Mouse (Mus musculus): ENCODE measurements at regions not wholly inside any gene's neighbourhood (a gene's known extent, or its start where the extent isn't known, plus 50 kb on each side); places are given as distances from the start of the nearest gene placed in this dataset.

- in situ Hi-C loops (cut with MboI; ENCODE audit: low sequenced_read_pairs in 2 of 2, unreplicated experiment in 2 of 2) = no loop called here
- Histone ChIP-seq H3K36me3 (ENCODE audit: control insufficient read depth, insufficient read depth, low read length, poor library complexity, severe bottlenecking) (no peaks in the 10 kb centered on the region), H3K4me3 (ENCODE audit: insufficient read depth in 1 of 2, low read depth in 1 of 2, low read length in 2 of 2, poor library complexity in 1 of 2, severe bottlenecking in 1 of 2) (no peak overlapping the region), H3K27ac (ENCODE audit: insufficient read depth, low read depth, low read length, poor library complexity, severe bottlenecking) (no peak overlapping the region), H3K9me3 (ENCODE audit: control insufficient read depth, insufficient read depth, low read depth, low read length) (no peaks in the 10 kb centered on the region), H3K4me1 (ENCODE audit: control insufficient read depth in 2 of 2, insufficient read depth in 2 of 2, low read length in 2 of 2, poor library complexity in 1 of 2) (no peaks in the 10 kb centered on the region), H3K9ac (ENCODE audit: insufficient read depth, low read depth, low read length, poor library complexity, severe bottlenecking) (no peak overlapping the region)
- no peak for TF ChIP-seq CHD2 (IDR thresholded peaks at IDR 0.05; ENCODE audit: low read depth, low read length)
- TF ChIP-seq ZNF384 (IDR thresholded peaks at IDR 0.05; ENCODE audit: low read depth, low read length) = no peak
- TF ChIP-seq HCFC1 (IDR thresholded peaks at IDR 0.05; ENCODE audit: borderline replicate concordance, insufficient read depth, low read length) = no peak
- no peak for TF ChIP-seq MAFK (IDR thresholded peaks at IDR 0.05; ENCODE audit: insufficient read depth, low read depth, low read length)
- DNase-seq (ENCODE audit: low read depth, low spot score) = no peak
Measured at GRCm38 (mm10) chr9:117967080-117967479, 73.2 kb upstream of the Azi2 start.

- no peaks in the 10 kb centered on the region for H3K36me3 ChIP-seq (ENCODE audit: control insufficient read depth, insufficient read depth, low read length, poor library complexity, severe bottlenecking)
- no peak for DNase-seq (ENCODE audit: low read depth, low spot score)
Measured at GRCm38 (mm10) chr9:117966326-117966989, 73.8 kb upstream of the Azi2 start.

DNA sequence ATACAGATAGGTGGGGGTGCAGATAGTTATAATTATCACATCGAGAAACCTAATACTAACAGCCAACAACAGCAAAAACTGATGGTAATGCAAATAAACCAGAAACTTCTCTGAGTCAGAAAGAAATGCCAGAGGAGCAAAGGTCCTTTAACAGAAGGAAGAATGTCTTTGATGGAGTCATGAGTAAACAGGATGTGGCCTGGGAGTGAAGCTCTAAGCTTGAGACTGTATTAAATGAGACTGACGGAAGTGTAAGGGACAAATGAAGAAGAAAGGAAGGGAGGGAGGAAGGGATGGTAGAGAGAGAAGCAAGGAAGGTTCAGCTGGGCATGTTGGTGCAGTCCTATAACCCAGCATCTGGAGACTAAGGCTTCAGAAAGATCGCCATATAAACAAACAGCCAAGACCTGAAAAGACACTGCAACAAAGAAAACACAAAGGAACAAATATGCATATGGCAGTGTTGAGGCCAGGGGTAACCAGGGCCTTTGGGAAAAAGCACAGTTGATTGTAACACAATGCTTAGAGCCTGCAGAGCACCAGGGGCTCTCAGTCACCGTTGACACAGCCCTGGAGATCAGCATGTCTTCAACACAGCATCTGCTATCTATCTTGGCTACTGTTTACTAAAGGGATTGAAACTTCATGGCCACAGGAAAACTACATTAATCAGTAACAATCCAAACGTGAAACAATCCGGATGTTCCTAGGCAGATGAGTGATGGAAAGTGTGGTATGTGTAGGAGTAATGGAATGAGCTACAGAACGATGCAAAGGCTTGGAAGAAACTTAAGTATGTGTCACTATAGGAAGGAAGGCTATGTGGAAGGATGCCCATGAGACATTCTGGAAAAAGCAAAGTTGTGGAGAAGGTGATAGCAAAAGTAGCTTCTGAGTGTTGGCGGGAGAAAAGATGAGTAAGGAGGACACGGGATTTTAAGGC, 77.9 kb upstream of the Azi2 start:
- no peaks in the 10 kb centered on the region for H3K9me3 ChIP-seq (ENCODE audit: control insufficient read depth, insufficient read depth, low read depth, low read length)
- TF ChIP-seq ZNF384 (IDR thresholded peaks at IDR 0.05; ENCODE audit: low read depth, low read length) (no peak), ZC3H11A (IDR thresholded peaks at IDR 0.05; ENCODE audit: borderline replicate concordance, low read depth, low read length) (no peak)
- H3K9ac ChIP-seq (ENCODE audit: insufficient read depth, low read depth, low read length, poor library complexity, severe bottlenecking) = no peak overlapping the region
- H3K36me3 ChIP-seq (ENCODE audit: control insufficient read depth, insufficient read depth, low read length, poor library complexity, severe bottlenecking) = no peaks in the 10 kb centered on the region
- H3K27ac ChIP-seq (ENCODE audit: insufficient read depth, low read depth, low read length, poor library complexity, severe bottlenecking) = no peak overlapping the region
- no peaks in the 10 kb centered on the region for H3K4me1 ChIP-seq (ENCODE audit: control insufficient read depth in 2 of 2, insufficient read depth in 2 of 2, low read length in 2 of 2, poor library complexity in 1 of 2)
- no peak overlapping the region for H3K4me3 ChIP-seq (ENCODE audit: insufficient read depth in 1 of 2, low read depth in 1 of 2, low read length in 2 of 2, poor library complexity in 1 of 2, severe bottlenecking in 1 of 2)
- in situ Hi-C loops (cut with MboI; ENCODE audit: low sequenced_read_pairs in 2 of 2, unreplicated experiment in 2 of 2) = no loop called here
- no peak for DNase-seq (ENCODE audit: low read depth, low spot score)

More at GRCm38 (mm10) chr9:117966326-117966989, 73.8 kb upstream of the Azi2 start:
- TF ChIP-seq CHD2 (IDR thresholded peaks at IDR 0.05; ENCODE audit: low read depth, low read length) = no peak
- no peak for TF ChIP-seq ZC3H11A (IDR thresholded peaks at IDR 0.05; ENCODE audit: borderline replicate concordance, low read depth, low read length)
- no peak for TF ChIP-seq ZNF384 (IDR thresholded peaks at IDR 0.05; ENCODE audit: low read depth, low read length)
- no peak for TF ChIP-seq MAFK (IDR thresholded peaks at IDR 0.05; ENCODE audit: insufficient read depth, low read depth, low read length)
- H3K4me3 ChIP-seq (ENCODE audit: insufficient read depth in 1 of 2, low read depth in 1 of 2, low read length in 2 of 2, poor library complexity in 1 of 2, severe bottlenecking in 1 of 2) = no peak overlapping the region
- H3K4me1 ChIP-seq (ENCODE audit: control insufficient read depth in 2 of 2, insufficient read depth in 2 of 2, low read length in 2 of 2, poor library complexity in 1 of 2) = no peaks in the 10 kb centered on the region
- no peaks in the 10 kb centered on the region for H3K9me3 ChIP-seq (ENCODE audit: control insufficient read depth, insufficient read depth, low read depth, low read length)
- H3K9ac ChIP-seq (ENCODE audit: insufficient read depth, low read depth, low read length, poor library complexity, severe bottlenecking) = no peak overlapping the region
- no peak overlapping the region for H3K27ac ChIP-seq (ENCODE audit: insufficient read depth, low read depth, low read length, poor library complexity, severe bottlenecking)
- in situ Hi-C loops (cut with MboI; ENCODE audit: low sequenced_read_pairs in 2 of 2, unreplicated experiment in 2 of 2) = no loop called here

DNA sequence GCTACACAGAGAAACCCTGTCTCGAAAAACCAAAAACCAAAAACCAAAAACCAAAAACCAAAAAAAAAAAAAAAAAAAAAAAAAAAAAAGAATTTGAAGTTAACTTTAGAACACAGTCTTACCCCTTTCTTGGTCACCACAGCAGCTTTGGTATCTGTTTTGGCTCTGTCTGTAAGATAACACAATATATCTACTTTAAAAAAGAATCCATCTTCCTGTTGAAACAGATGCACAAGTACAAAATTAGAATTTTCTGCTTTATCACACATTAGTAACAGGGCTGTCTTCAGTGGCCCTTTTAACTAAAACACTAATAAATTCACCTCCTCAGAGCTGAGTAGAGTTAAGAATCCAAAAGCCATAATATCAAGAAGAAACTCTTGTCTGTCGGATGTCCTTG, 80.5 kb upstream of the Azi2 start:
- no peak for TF ChIP-seq ZNF384 (IDR thresholded peaks at IDR 0.05; ENCODE audit: low read depth, low read length)
- no peak for TF ChIP-seq ZC3H11A (IDR thresholded peaks at IDR 0.05; ENCODE audit: borderline replicate concordance, low read depth, low read length)
- no peak for TF ChIP-seq HCFC1 (IDR thresholded peaks at IDR 0.05; ENCODE audit: borderline replicate concordance, insufficient read depth, low read length)
- no peak for TF ChIP-seq CHD2 (IDR thresholded peaks at IDR 0.05; ENCODE audit: low read depth, low read length)
- TF ChIP-seq MAFK (IDR thresholded peaks at IDR 0.05; ENCODE audit: insufficient read depth, low read depth, low read length) = no peak

More for the DNA sequence above, 80.5 kb upstream of the Azi2 start:
- no peak for DNase-seq (ENCODE audit: low read depth, low spot score)
- no peaks in the 10 kb centered on the region for H3K9me3 ChIP-seq (ENCODE audit: control insufficient read depth, insufficient read depth, low read depth, low read length)
- in situ Hi-C loops (cut with MboI; ENCODE audit: low sequenced_read_pairs in 2 of 2, unreplicated experiment in 2 of 2) = no loop called here
- H3K36me3 ChIP-seq (ENCODE audit: control insufficient read depth, insufficient read depth, low read length, poor library complexity, severe bottlenecking) = no peaks in the 10 kb centered on the region
- no peak overlapping the region for H3K4me3 ChIP-seq (ENCODE audit: insufficient read depth in 1 of 2, low read depth in 1 of 2, low read length in 2 of 2, poor library complexity in 1 of 2, severe bottlenecking in 1 of 2)
- no peak overlapping the region for H3K9ac ChIP-seq (ENCODE audit: insufficient read depth, low read depth, low read length, poor library complexity, severe bottlenecking)
- no peak overlapping the region for H3K27ac ChIP-seq (ENCODE audit: insufficient read depth, low read depth, low read length, poor library complexity, severe bottlenecking)
- H3K4me1 ChIP-seq (ENCODE audit: control insufficient read depth in 2 of 2, insufficient read depth in 2 of 2, low read length in 2 of 2, poor library complexity in 1 of 2) = no peaks in the 10 kb centered on the region

All from ES-E14 (cell line).